Mouse (Mus musculus) E14TG2a.4 (cell line): Measurements from ENCODE around the gene Igf2bp3.

ENCODE experiments used
- CTCF ChIP-seq: conservative IDR thresholded peaks from 2 replicates; pipeline ENCODE4 v1.5.1; 2014; ENCODE audit warnings: low read length
- NANOG ChIP-seq: IDR thresholded peaks from 2 replicates; pipeline ENCODE4 v1.6.1; 2014; ENCODE audit warnings: borderline replicate concordance, low read length, mixed read lengths

DNA sequence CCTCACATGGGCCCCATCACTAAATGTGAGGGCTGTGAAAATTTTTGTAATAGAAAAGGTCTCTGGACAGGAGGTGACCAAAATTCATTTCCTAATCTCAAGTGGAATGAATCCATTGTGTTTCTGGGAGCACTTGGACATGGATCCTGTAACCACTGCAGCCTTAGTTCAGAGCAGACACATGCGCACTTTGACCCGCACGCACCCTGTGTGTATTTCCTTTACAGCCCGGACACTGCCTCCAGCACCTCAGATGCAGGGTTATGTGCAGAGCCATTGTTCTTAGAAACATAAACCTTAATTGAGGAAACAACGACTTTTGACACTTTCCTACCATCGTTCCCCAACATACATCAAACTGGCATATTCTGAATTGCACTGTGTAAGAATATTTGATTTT lies 100.3 kb downstream of the Igf2bp3 start:
- TF ChIP-seq CTCF, result no peak
- no peak for TF ChIP-seq NANOG
